Mouse (Mus musculus) limb, embryonic 11.5 days (tissue): Measurements from ENCODE around the gene Rdh19. TPM values are rescaled to one million over a fixed set of nuclear protein-coding genes. Genes with fewer than 3 reads are reported as not detected.

ENCODE experiments used
- ATAC-seq: fragments of 200-750 bp; cut with Nextera tagmentation; 2 replicates; pipeline ENCODE4 v1.8.0; 2017; ENCODE audit warnings: low read depth; ENCODE audit not compliant: insufficient number of reproducible peaks, low FRiP score, low TSS enrichment
- DNase-seq: peaks from one replicate; pipeline ENCODE4 v3.0.0-alpha.2; 2015; ENCODE audit warnings: low spot score
- H3K27ac ChIP-seq: fragments of 300-500 bp; sonication (generic); replicated peaks from 2 replicates; pipeline ENCODE4 v1.5.1; 2014; ENCODE audit warnings: low read depth, mild to moderate bottlenecking, low read length
- H3K27me3 ChIP-seq: fragments of 300-500 bp; sonication (generic); 2 replicates; pipeline ENCODE4 v1.6.1; 2014; ENCODE audit warnings: mild to moderate bottlenecking, low read length, mixed read lengths; ENCODE audit not compliant: control insufficient read depth, insufficient read depth
- H3K36me3 ChIP-seq: fragments of 300-500 bp; sonication (generic); 2 replicates; pipeline ENCODE4 v1.6.1; 2014; ENCODE audit warnings: mild to moderate bottlenecking, low read length, moderate library complexity, mixed read lengths; ENCODE audit not compliant: control insufficient read depth, insufficient read depth
- H3K4me1 ChIP-seq: fragments of 300-500 bp; sonication (generic); 2 replicates; pipeline ENCODE4 v1.6.1; 2014; ENCODE audit warnings: low read length, mixed read lengths; ENCODE audit not compliant: control insufficient read depth, insufficient read depth
- H3K4me2 ChIP-seq: fragments of 300-500 bp; sonication (generic); 2 replicates; pipeline ENCODE4 v1.6.1; 2014; ENCODE audit warnings: low read depth, mild to moderate bottlenecking, moderate library complexity; ENCODE audit not compliant: severe bottlenecking
- H3K4me3 ChIP-seq: fragments of 300-500 bp; sonication (generic); 2 replicates; pipeline ENCODE4 v1.5.1; 2014; ENCODE audit warnings: low read depth, low read length
- H3K9ac ChIP-seq: fragments of 300-500 bp; sonication (generic); 2 replicates; pipeline ENCODE4 v1.6.1; 2014; ENCODE audit warnings: mild to moderate bottlenecking, low read length
- H3K9me3 ChIP-seq: fragments of 300-500 bp; sonication (generic); 2 replicates; pipeline ENCODE4 v1.6.1; 2016; ENCODE audit warnings: low read length; ENCODE audit not compliant: control insufficient read depth
- WGBS: fragments of 180-500 bp; shearing (Covaris S2); extraction: QIAGEN DNeasy Blood & Tissue Kit; methylation state at CpG from one replicate; pipeline ENCODE4 v1.1.7; 2014; 5-methylcytosine and 5-hydroxymethylcytosine counted together
- polyA plus RNA-seq: library from polyadenylated mRNA; unstranded; fragments of >200 nt; fragmentation: Nextera tagmentation; extraction: Ambion mirVana; gene quantifications from 2 replicates; pipeline ENCODE4 v1.2.1, GENCODE M21; 2014

Rdh19 gene
- polyA plus RNA-seq, 1 experiment from 2014 or later: not detected

GRCm38 (mm10) chr10:127864931-127865330 is 15.2 kb downstream of the Rdh19 start:
- Histone ChIP-seq H3K9ac (no peak overlapping the region), H3K9me3 (no peaks in the 10 kb centered on the region), H3K4me1 (no peaks in the 10 kb centered on the region), H3K27me3 (no peaks in the 10 kb centered on the region), H3K4me3 (no peak overlapping the region), H3K27ac (no peak overlapping the region), H3K36me3 (no peaks in the 10 kb centered on the region), H3K4me2 (no peak overlapping the region)
- DNase-seq (no peak), ATAC-seq (no peak)

DNA sequence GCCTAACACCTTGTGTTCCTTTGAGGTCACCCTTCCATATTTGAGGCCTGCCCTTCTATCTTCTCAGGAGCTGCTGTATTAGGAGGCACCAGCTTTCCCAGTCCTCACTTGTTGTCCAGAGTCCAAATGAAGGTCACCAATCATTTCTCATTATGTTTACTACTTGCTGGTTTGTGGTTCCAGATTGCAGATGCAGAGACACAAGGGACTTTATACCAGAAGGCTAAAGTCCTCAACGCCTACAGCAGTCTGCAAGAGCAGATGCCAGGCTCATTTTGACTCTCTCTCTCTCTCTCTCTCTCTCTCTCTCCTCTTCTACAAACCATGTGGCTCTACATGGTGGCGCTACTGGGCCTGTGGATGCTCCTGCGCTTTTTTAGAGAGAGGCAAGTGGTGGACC is 16.5 kb downstream of the Rdh19 start, which contains the start of gene Rdh16f2:
Gene Rdh16f2, plus strand, starts transcription at position 243 of the 400 bp plus-strand sequence.
- H3K27me3 ChIP-seq: no peaks in the 10 kb centered on the region
- no peaks in the 10 kb centered on the region for H3K4me1 ChIP-seq
- WGBS: 84% methylated on average over 3 of the region's 3 CpGs
- no peak within 1 kb of the TSS for H3K9ac ChIP-seq
- H3K27ac ChIP-seq: no peak within 1 kb of the TSS
- no peaks in the 10 kb centered on the region for H3K36me3 ChIP-seq
- H3K9me3 ChIP-seq: no peaks in the 10 kb centered on the region
- ATAC-seq (no peak), DNase-seq (no peak)
- H3K4me2 ChIP-seq: no peak within 1 kb of the TSS
- H3K4me3 ChIP-seq: no peak within 1 kb of the TSS

GRCm38 (mm10) chr10:127872484-127872883 is 22.8 kb downstream of the Rdh19 start:
- Histone ChIP-seq H3K4me1 (no peaks in the 10 kb centered on the region), H3K9me3 (no peaks in the 10 kb centered on the region), H3K4me3 (no peak overlapping the region), H3K9ac (no peak overlapping the region), H3K4me2 (no peak overlapping the region), H3K36me3 (no peaks in the 10 kb centered on the region), H3K27ac (no peak overlapping the region), H3K27me3 (no peaks in the 10 kb centered on the region)
- ATAC-seq (no peak), DNase-seq (no peak)
- WGBS: 78% methylated on average over 4 of the region's 4 CpGs

- Histone ChIP-seq H3K4me3 (no peak overlapping the region), H3K4me1 (no peaks in the 10 kb centered on the region), H3K36me3 (no peaks in the 10 kb centered on the region), H3K9me3 (no peaks in the 10 kb centered on the region), H3K4me2 (no peak overlapping the region), H3K27ac (no peak overlapping the region), H3K27me3 (no peaks in the 10 kb centered on the region), H3K9ac (no peak overlapping the region)
- DNase-seq (no peak), ATAC-seq (no peak)
- WGBS: 48% methylated on average over 2 of the region's 2 CpGs
These were observed 28.0 kb downstream of the Rdh19 start for GRCm38 (mm10) chr10:127877681-127878080.

DNA sequence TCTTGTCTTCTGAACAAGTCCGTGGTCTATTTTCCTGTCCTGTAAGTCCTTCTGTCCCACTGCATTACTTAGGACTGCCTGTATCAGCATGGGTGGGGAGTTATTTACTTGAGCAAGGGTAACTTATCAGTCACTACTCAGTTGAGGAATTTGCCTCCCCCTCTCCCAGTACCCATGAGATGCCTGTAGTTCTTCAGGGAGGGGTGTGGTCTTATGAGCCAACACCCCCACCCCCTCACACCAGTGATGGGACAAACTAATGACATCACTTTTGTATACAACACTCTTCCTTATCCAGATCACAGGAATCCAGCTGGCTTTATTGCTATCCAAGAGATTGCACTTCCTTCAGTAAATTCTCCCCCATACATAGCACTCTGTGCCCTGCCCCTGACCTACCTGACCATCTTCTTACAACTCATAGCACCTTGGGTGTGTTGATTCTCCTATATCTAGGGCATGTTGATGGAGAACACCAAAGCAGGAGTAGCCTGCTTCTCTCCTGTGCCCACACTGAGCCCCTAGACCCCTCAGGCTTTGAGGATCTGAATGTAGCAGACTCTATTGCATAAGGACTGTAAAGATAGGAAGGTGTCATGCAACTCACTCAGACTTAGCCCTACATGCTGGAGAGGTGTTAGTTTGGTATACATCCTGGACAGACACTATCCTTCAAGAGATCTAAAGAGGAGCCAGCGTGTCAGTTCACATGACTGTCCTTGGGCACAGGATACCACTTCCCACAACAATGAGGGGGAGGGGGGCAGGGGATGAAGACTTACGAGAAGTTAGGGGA is 28.7 kb downstream of the Rdh19 start:
- no peak for ATAC-seq

DNA sequence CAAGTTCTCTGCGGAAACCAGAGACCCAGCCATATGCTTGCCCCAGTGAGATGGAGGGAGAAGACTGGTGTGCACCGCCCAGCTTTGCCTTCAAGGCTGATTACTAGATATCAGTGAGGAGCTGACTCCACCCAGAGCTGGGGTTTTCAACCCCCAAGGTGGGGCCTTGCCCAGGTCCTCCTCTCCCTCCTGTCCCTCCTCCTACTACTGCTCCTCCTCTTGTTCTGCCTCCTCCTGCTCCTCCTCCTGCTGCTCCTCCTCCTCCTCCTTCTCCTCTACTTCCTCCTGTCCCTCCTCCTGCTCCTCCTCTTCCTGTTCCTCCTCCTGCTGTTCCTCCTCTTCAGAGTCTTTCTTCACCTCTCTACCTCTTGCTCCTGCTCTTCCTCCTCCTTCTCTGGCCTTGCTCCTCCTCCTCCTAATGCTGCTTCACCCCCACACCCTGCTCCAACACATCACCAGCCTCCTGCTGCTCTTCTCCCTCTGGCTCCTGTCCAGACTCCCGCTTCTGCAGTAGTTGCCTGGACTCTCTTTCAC is 29.5 kb downstream of the Rdh19 start:
- Histone ChIP-seq H3K27ac (no peak overlapping the region), H3K36me3 (no peaks in the 10 kb centered on the region), H3K4me3 (no peak overlapping the region), H3K27me3 (no peaks in the 10 kb centered on the region), H3K9me3 (no peaks in the 10 kb centered on the region), H3K9ac (no peak overlapping the region), H3K4me1 (no peaks in the 10 kb centered on the region), H3K4me2 (no peak overlapping the region)
- WGBS: 80% methylated on average over 3 of the region's 3 CpGs
- DNase-seq (no peak), ATAC-seq (no peak)

More for the DNA sequence above, 28.7 kb downstream of the Rdh19 start:
- DNase-seq: no peak
- Histone ChIP-seq H3K4me1 (no peaks in the 10 kb centered on the region), H3K27me3 (no peaks in the 10 kb centered on the region), H3K9me3 (no peaks in the 10 kb centered on the region), H3K4me3 (no peak overlapping the region), H3K27ac (no peak overlapping the region), H3K36me3 (no peaks in the 10 kb centered on the region), H3K4me2 (no peak overlapping the region), H3K9ac (no peak overlapping the region)
- WGBS: 75% methylated on average over 3 of the region's 3 CpGs

GRCm38 (mm10) chr10:127881041-127881440 is 31.3 kb downstream of the Rdh19 start:
- ATAC-seq: no peak
- Histone ChIP-seq H3K4me3 (no peak overlapping the region), H3K4me2 (no peak overlapping the region), H3K9me3 (no peaks in the 10 kb centered on the region), H3K36me3 (no peaks in the 10 kb centered on the region), H3K27me3 (no peaks in the 10 kb centered on the region), H3K4me1 (no peaks in the 10 kb centered on the region), H3K9ac (no peak overlapping the region), H3K27ac (no peak overlapping the region)
- WGBS: 92% methylated on average over 4 of the region's 4 CpGs
- DNase-seq: no peak

DNA sequence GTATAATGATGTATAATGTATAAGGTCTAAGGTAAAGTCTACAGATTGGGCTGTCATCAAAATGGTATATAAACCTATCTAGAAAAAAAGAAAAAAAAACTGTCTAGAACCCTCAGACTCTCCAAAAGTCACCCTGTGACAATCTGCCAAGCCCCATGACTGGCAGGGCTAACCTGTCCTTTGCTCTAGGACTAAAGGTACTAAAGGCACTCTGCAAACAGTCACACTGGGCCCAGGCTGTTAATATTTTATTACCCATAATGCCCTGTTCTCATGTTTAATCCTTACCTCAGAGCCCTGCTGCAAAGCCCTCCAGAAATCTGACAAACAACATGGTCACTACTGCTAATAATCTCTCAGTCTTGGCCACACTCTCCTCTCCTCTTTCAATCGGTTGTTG is 36.8 kb downstream of the Rdh19 start:
- Histone ChIP-seq H3K4me1 (no peaks in the 10 kb centered on the region), H3K9me3 (no peaks in the 10 kb centered on the region), H3K27ac (no peak overlapping the region), H3K9ac (no peak overlapping the region), H3K4me3 (no peak overlapping the region), H3K27me3 (no peaks in the 10 kb centered on the region), H3K36me3 (no peaks in the 10 kb centered on the region), H3K4me2 (no peak overlapping the region)
- no peak for DNase-seq
- ATAC-seq: no peak
- 81% methylated on average over 1 of the region's 1 CpGs for WGBS
